Mouse (Mus musculus) small intestine, adult 2 months (tissue): ENCODE measurements around the gene Slc38a8.

Experiments used
- CTCF ChIP-seq: fragments of 200-500 bp; IDR thresholded peaks from 2 replicates; pipeline ENCODE4 v1.5.1; 2012; ENCODE audit warnings: low read depth, mild to moderate bottlenecking, control low read depth, inconsistent platforms, low read length, moderate library complexity, mixed read lengths; ENCODE audit not compliant: insufficient replicate concordance, insufficient read length; ENCODE audit errors: extremely low read depth
- POLR2A ChIP-seq: fragments of 200-500 bp; IDR thresholded peaks from 2 replicates; pipeline ENCODE4 v1.6.1; 2012; ENCODE audit warnings: low read depth, mild to moderate bottlenecking, control low read depth, inconsistent platforms, low read length, moderate library complexity

- TF ChIP-seq CTCF = no peak
- TF ChIP-seq POLR2A = no peak
Measured at GRCm38 (mm10) chr8:119456045-119456444, 45.5 kb downstream of the Slc38a8 start.
